Mouse (Mus musculus) kidney, adult 2 months (tissue): ENCODE measurements around the gene Pskh1.

ENCODE experiments used
- CTCF ChIP-seq: fragments of 200-500 bp; conservative IDR thresholded peaks from 2 replicates; pipeline ENCODE4 v1.5.1; 2011; ENCODE audit warnings: low read depth, mild to moderate bottlenecking, control low read depth, low read length, moderate library complexity, mixed read lengths; ENCODE audit not compliant: insufficient read depth, insufficient read length
- POLR2A ChIP-seq: fragments of 200-500 bp; IDR thresholded peaks from one replicate; pipeline ENCODE4 v1.6.1; 2011; ENCODE audit warnings: low read depth, low read length, control low read depth

DNA sequence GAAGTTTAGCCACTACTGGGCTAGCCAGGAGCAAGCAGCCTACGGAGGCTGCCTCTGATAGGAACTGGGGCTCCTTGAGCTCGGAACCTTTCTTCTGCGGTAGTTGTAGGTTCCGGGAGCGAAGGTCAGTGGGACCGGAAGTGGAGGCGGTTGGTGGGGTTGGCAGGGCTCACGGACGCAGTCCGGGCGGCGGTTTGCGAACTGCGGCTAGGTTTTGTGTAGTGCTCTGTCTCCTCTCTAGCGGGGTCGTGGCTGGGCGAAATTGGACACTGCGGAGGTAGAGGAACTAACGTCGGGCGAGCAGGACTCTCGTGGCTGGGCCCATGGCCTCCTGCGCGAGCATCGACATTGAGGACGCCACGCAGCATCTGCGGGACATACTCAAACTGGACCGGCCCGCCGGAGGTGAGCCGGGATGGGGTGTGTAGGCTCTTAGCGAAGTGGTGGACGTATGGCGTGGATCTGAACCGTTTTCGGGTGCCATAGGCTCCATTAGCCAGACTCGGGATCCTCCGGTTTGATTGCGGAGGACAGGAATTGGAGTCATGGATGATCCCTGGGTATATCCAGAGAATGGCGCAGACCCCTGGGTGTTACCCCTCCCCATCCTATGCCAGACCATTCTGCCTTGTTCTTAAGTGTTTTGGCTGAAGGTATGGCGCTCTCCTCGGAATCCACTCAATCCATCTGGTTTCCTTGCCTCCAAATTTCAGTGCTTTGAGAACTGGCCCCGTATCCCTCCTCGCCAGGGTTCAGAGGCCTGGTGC is 19.3 kb upstream of the Pskh1 start, which contains the start of gene Edc4:
- TF ChIP-seq CTCF (no peak), POLR2A (peak; percentile 84)
